In the genomic region with DNA sequence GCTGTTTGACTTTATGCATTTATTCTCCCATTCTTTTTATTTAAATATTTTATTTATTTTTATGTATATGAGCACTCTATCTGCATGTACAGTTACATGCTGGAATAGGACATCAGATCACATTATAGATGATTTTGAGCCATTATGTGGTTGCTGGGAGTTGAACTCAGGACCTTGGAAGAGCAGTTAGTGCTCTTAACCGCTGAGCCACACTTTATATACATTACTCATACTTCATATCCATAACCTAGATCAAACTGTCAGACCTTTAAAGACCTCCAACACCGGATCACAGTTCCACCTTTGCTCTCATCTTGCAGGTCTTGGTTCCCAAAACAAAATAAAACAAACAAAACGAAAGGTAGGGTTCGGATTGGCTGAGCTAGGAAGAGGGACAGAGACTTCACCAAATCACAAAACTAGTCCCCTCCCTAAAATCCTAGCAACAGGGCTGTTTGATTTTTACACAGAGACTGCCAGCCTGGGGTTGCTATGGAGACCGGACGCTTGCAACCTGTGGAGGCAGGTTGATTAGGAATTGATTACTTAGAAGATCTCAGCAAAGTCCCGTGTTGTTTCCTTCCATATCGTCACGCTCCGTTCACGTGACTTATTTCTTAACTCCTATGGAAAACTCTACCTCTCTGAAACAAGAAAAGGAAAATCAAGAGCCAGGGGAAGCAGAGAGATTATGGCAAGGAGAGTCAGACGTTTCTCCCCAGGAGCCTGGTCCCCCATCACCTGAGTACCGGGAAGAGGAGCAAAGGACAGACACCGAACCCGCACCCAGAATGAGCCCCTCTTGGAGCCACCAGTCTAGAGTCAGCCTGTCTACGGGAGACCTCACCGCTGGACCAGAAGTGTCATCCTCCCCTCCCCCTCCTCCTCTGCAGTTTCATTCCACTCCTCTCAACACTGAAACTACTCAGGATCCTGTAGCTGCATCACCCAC, we compare ENCODE assay signal across 8 mouse cellular contexts. TPM values are rescaled to one million over a fixed set of nuclear protein-coding genes. Genes with fewer than 3 reads are reported as not detected.
DNase-seq lines count a peak whose midpoint lies in the region; ATAC-seq and TF ChIP-seq lines count a peak whose summit lies in the region.

A gene (plus strand): TSS at position 582 of the 952 bp plus-strand sequence.

- H3K4me2 ChIP-seq in intestine, postnatal 0 days (replicated peaks; ENCODE audit: low read depth), result peak within 1 kb of the TSS; percentile 70
- H3K4me2 ChIP-seq in midbrain, embryonic 12.5 days (replicated peaks), result peak within 1 kb of the TSS; percentile 67
- peak within 1 kb of the TSS; percentile 61 for H3K4me2 ChIP-seq in stomach, embryonic 15.5 days

- H3K36me3 ChIP-seq in intestine, postnatal 0 days (ENCODE audit: control insufficient read depth, insufficient read depth), result no peaks in the 10 kb centered on the region
- no peaks in the 10 kb centered on the region for H3K36me3 ChIP-seq in midbrain, embryonic 12.5 days
- no peaks in the 10 kb centered on the region for H3K36me3 ChIP-seq in stomach, embryonic 15.5 days

- H3K9ac ChIP-seq in intestine, postnatal 0 days (ENCODE audit: low read depth, low read length), result no peak within 1 kb of the TSS
- H3K9ac ChIP-seq in midbrain, embryonic 12.5 days (replicated peaks), result no peak within 1 kb of the TSS
- no peak within 1 kb of the TSS for H3K9ac ChIP-seq in stomach, embryonic 15.5 days

- no peak for TF ChIP-seq CTCF in bone marrow macrophage, adult 2 months (IDR thresholded peaks at IDR 0.05; ENCODE audit: low read depth, low read length)
- no peak for TF ChIP-seq CTCF in intestine, postnatal 0 days (IDR thresholded peaks at IDR 0.05; ENCODE audit: low read depth)

- WGBS in intestine, postnatal 0 days, result 4% methylated on average over 17 of the region's 17 CpGs
- 7% methylated on average over 17 of the region's 17 CpGs for WGBS in midbrain, embryonic 12.5 days
- WGBS in stomach, embryonic 15.5 days, result 7% methylated on average over 17 of the region's 17 CpGs

- H3K27me3 ChIP-seq in intestine, postnatal 0 days (replicated peaks; ENCODE audit: control insufficient read depth, insufficient read depth, low read length), result no peaks in the 10 kb centered on the region
- no peaks in the 10 kb centered on the region for H3K27me3 ChIP-seq in midbrain, embryonic 12.5 days
- H3K27me3 ChIP-seq in stomach, embryonic 15.5 days (replicated peaks), result no peaks in the 10 kb centered on the region

- no peak within 1 kb of the TSS for H3K27ac ChIP-seq in bone marrow macrophage, adult 2 months (ENCODE audit: insufficient read depth, low read depth, low read length)
- no peak within 1 kb of the TSS for H3K27ac ChIP-seq in intestine, postnatal 0 days (ENCODE audit: low read depth, low read length)
- H3K27ac ChIP-seq in midbrain, embryonic 12.5 days (replicated peaks), result no peak within 1 kb of the TSS
- H3K27ac ChIP-seq in stomach, embryonic 15.5 days, result no peak within 1 kb of the TSS

- no peak for TF ChIP-seq POLR2A in bone marrow macrophage, adult 2 months (IDR thresholded peaks at IDR 0.05; ENCODE audit: borderline replicate concordance, low read depth, low read length)

- DNase-seq in NIH3T3 (ENCODE audit: low read depth), result peak; percentile 76
- DNase-seq in frontal cortex, postnatal 10 days (ENCODE audit: low spot score in 2 of 2), result peak; percentile 58 to 61
- DNase-seq in left cerebral cortex, postnatal 10 days (ENCODE audit: extremely low spot score in 1 of 2, low spot score in 2 of 2), result peak; percentile 64 to 66
- no peak for DNase-seq in spleen, postnatal 4 days (ENCODE audit: low spot score in 2 of 2)

- peak; percentile 74 for ATAC-seq in intestine, postnatal 0 days
- ATAC-seq in midbrain, embryonic 12.5 days (ENCODE audit: low FRiP score, low read depth), result peak; percentile 99
- ATAC-seq in stomach, embryonic 15.5 days (ENCODE audit: insufficient read depth, low FRiP score, low read depth), result peak; percentile 79

- intact Hi-C loops in left cerebral cortex, postnatal 10 days (cut with DNase I), result no loop called here

- no peaks in the 10 kb centered on the region for H3K4me1 ChIP-seq in bone marrow macrophage, adult 2 months (ENCODE audit: control insufficient read depth, insufficient read depth, low read length)
- H3K4me1 ChIP-seq in intestine, postnatal 0 days (replicated peaks; ENCODE audit: control insufficient read depth, insufficient read depth, low read length), result no peaks in the 10 kb centered on the region
- peaks cover 7% of the 10 kb centered on the region; the same call in 1 of the 2 replicates for H3K4me1 ChIP-seq in midbrain, embryonic 12.5 days
- no peaks in the 10 kb centered on the region for H3K4me1 ChIP-seq in stomach, embryonic 15.5 days

- H3K4me3 ChIP-seq in bone marrow macrophage, adult 2 months (ENCODE audit: insufficient read depth, low read length), result peak within 1 kb of the TSS; percentile 37
- H3K4me3 ChIP-seq in intestine, postnatal 0 days (ENCODE audit: low read depth, low read length), result peak within 1 kb of the TSS; percentile 41
- H3K4me3 ChIP-seq in midbrain, embryonic 12.5 days, result peak within 1 kb of the TSS; percentile 40
- H3K4me3 ChIP-seq in stomach, embryonic 15.5 days (replicated peaks), result peak within 1 kb of the TSS; percentile 38

- H3K9me3 ChIP-seq in intestine, postnatal 0 days (ENCODE audit: control insufficient read depth), result no peaks in the 10 kb centered on the region
- H3K9me3 ChIP-seq in midbrain, embryonic 12.5 days, result no peaks in the 10 kb centered on the region
- no peaks in the 10 kb centered on the region for H3K9me3 ChIP-seq in stomach, embryonic 15.5 days

RNA-seq across cellular contexts. Expression of the gene that starts here (rescaled TPM):
- polyA plus RNA-seq in bone marrow macrophage, adult 2 months (2012; ENCODE audit: insufficient read depth, insufficient read length, missing spikeins), result not detected in 2 replicates
- polyA plus RNA-seq in intestine, postnatal 0 days (2015; fragmentation: Nextera tagmentation; extraction: Ambion mirVana), result 0.66 and 0.67 TPM in 2 replicates
- total RNA-seq in left cerebral cortex, postnatal 10 days (2021), result 1 to 10 TPM; 3.6 to 4.5 TPM
- 0.06 and 0.24 TPM in 2 replicates for polyA plus RNA-seq in midbrain, embryonic 12.5 days (2016; fragmentation: Nextera tagmentation; extraction: Ambion mirVana)
- polyA plus RNA-seq in stomach, embryonic 15.5 days (2015; fragmentation: Nextera tagmentation; extraction: Ambion mirVana), result 0.04 and 0.13 TPM in 2 replicates

Comparison
In these comparisons a context has a peak if more than half of its experiments do, and no peak if none do; other contexts are left out.
1. Peak in ATAC-seq, H3K4me3 ChIP-seq and H3K4me2 ChIP-seq in intestine, postnatal 0 days; RNA of the gene not detected or under 1 TPM.
2. Peak in ATAC-seq, H3K4me3 ChIP-seq and H3K4me2 ChIP-seq in midbrain, embryonic 12.5 days; RNA of the gene not detected or under 1 TPM.
3. Peak in ATAC-seq, H3K4me3 ChIP-seq and H3K4me2 ChIP-seq in stomach, embryonic 15.5 days; RNA of the gene not detected or under 1 TPM.
4. DNase-seq: peak in NIH3T3 (single experiment), frontal cortex, postnatal 10 days (2 of 2) and left cerebral cortex, postnatal 10 days (2 of 2); none in spleen, postnatal 4 days (0 of 2).
5. Peak in every context shown above with its lines, with median percentiles within 50 percentile points of each other: H3K4me3 ChIP-seq, ATAC-seq and H3K4me2 ChIP-seq.